ENCODE assay signal across 28 mouse cellular contexts in genomic region chr3:122433975-122434626, GRCm38 (mm10).
"Had no signal": no experiment of that assay in that cellular context is flagged by ENCODE, and none has a peak within 500 bp of the region (broad histone marks: within the 10 kb centered on the region; RNA-seq: fewer than 3 reads in every experiment).

No protein-coding gene starts in this region.

- H3K9me3 ChIP-seq: heart, embryonic 13.5 days; heart, embryonic 15.5 days; hindbrain, embryonic 13.5 days; hindbrain, embryonic 15.5 days; kidney, embryonic 15.5 days; limb, embryonic 10.5 days; limb, embryonic 12.5 days; liver, embryonic 13.5 days; liver, embryonic 15.5 days had no signal

- DNase-seq: gastrocnemius, postnatal 14 days; gastrocnemius, postnatal 36 days; heart, adult 11 months; heart, adult 2 months; heart, postnatal 14 days; heart, postnatal 36 days; kidney, adult 11 months; kidney, adult 2 months; kidney, adult 9 months; kidney, postnatal 14 days; kidney, postnatal 4 days; layer of hippocampus, adult 9-11 months; layer of hippocampus, postnatal 36 days; liver; liver, embryonic 13.5 days; liver, postnatal 0 days had no signal

- ATAC-seq: hindbrain, postnatal 0 days; intestine, embryonic 16.5 days; liver, postnatal 0 days had no signal

- H3K27me3 ChIP-seq: heart, embryonic 15.5 days; hindbrain, embryonic 13.5 days; hindbrain, embryonic 15.5 days; kidney, embryonic 15.5 days; limb, embryonic 12.5 days; liver, embryonic 13.5 days; liver, embryonic 15.5 days had no signal

- H3K36me3 ChIP-seq: heart, embryonic 13.5 days; heart, embryonic 15.5 days; hindbrain, embryonic 13.5 days; hindbrain, embryonic 15.5 days; kidney, embryonic 15.5 days; limb, embryonic 10.5 days; limb, embryonic 12.5 days; liver, embryonic 13.5 days; liver, embryonic 15.5 days had no signal

- H3K4me3 ChIP-seq: heart, adult 2 months; heart, embryonic 13.5 days; heart, embryonic 15.5 days; hindbrain, embryonic 13.5 days; hindbrain, embryonic 15.5 days; kidney, embryonic 15.5 days; limb, embryonic 10.5 days; limb, embryonic 12.5 days; liver, embryonic 13.5 days; liver, embryonic 15.5 days had no signal

- H3K27ac ChIP-seq: heart, adult 2 months; heart, embryonic 13.5 days; heart, embryonic 15.5 days; hindbrain, embryonic 13.5 days; hindbrain, embryonic 15.5 days; hindbrain, postnatal 0 days; kidney, postnatal 0 days; limb, embryonic 10.5 days; limb, embryonic 12.5 days; liver, embryonic 13.5 days; liver, embryonic 15.5 days had no signal

- H3K9ac ChIP-seq: heart, embryonic 13.5 days; heart, embryonic 15.5 days; hindbrain, embryonic 13.5 days; hindbrain, embryonic 15.5 days; kidney, embryonic 15.5 days; limb, embryonic 12.5 days; liver, embryonic 13.5 days; liver, embryonic 15.5 days; liver, postnatal 0 days had no signal

- H3K4me2 ChIP-seq: heart, embryonic 11.5 days; heart, embryonic 13.5 days; heart, embryonic 15.5 days; hindbrain, embryonic 13.5 days; hindbrain, embryonic 15.5 days; limb, embryonic 12.5 days had no signal

- H3K4me1 ChIP-seq: hindbrain, embryonic 15.5 days had no signal
